Mouse (Mus musculus): Measurements from ENCODE around the gene Avpr2. TPM values are rescaled to one million over a fixed set of nuclear protein-coding genes. Genes with fewer than 3 reads are reported as not detected.

Gene Avpr2
- polyA plus RNA-seq, 1 experiment from 2014 or later: 0.25 TPM

Other genes starting within 250 kb of the Avpr2 start
- 9.5 and 11.7 TPM in 2 replicates for gene Pnck, start 232.0 kb upstream of the Avpr2 start, polyA plus RNA-seq (2014; fragmentation: Nextera tagmentation; extraction: Ambion mirVana)
- 6.1 TPM in 2 replicates for gene Slc6a8, start 219.0 kb upstream of the Avpr2 start, polyA plus RNA-seq (2014; fragmentation: Nextera tagmentation; extraction: Ambion mirVana)
- 159 and 172 TPM in 2 replicates for gene Bcap31, start 175.9 kb upstream of the Avpr2 start, polyA plus RNA-seq (2014; fragmentation: Nextera tagmentation; extraction: Ambion mirVana)
- 8.0 and 8.3 TPM in 2 replicates for gene Abcd1, start 175.5 kb upstream of the Avpr2 start, polyA plus RNA-seq (2014; fragmentation: Nextera tagmentation; extraction: Ambion mirVana)
- gene Plxnb3, start 135.0 kb upstream of the Avpr2 start, polyA plus RNA-seq (2014; fragmentation: Nextera tagmentation; extraction: Ambion mirVana): 0.08 TPM in 2 replicates
- 0.90 and 1.4 TPM in 2 replicates for gene Srpk3, start 117.7 kb upstream of the Avpr2 start, polyA plus RNA-seq (2014; fragmentation: Nextera tagmentation; extraction: Ambion mirVana)
- 182 and 195 TPM in 2 replicates for gene Idh3g, start 105.2 kb upstream of the Avpr2 start, polyA plus RNA-seq (2014; fragmentation: Nextera tagmentation; extraction: Ambion mirVana)
- gene Ssr4, start 105.1 kb upstream of the Avpr2 start, polyA plus RNA-seq (2014; fragmentation: Nextera tagmentation; extraction: Ambion mirVana): 112 and 116 TPM in 2 replicates
- gene Pdzd4, start 67.1 kb upstream of the Avpr2 start, polyA plus RNA-seq (2014; fragmentation: Nextera tagmentation; extraction: Ambion mirVana): 0.88 and 1.1 TPM in 2 replicates
- gene L1cam, start 4.0 kb downstream of the Avpr2 start, polyA plus RNA-seq (2014; fragmentation: Nextera tagmentation; extraction: Ambion mirVana): 6.6 and 10.8 TPM in 2 replicates
- 1.5 and 2.0 TPM in 2 replicates for gene Arhgap4, start 29.8 kb downstream of the Avpr2 start, polyA plus RNA-seq (2014; fragmentation: Nextera tagmentation; extraction: Ambion mirVana)
- 154 and 159 TPM in 2 replicates for gene Naa10, start 29.8 kb downstream of the Avpr2 start, polyA plus RNA-seq (2014; fragmentation: Nextera tagmentation; extraction: Ambion mirVana)
- gene Renbp, start 38.7 kb downstream of the Avpr2 start, polyA plus RNA-seq (2014; fragmentation: Nextera tagmentation; extraction: Ambion mirVana): 20.3 and 24.3 TPM in 2 replicates
- gene Hcfc1, start 74.3 kb downstream of the Avpr2 start, polyA plus RNA-seq (2014; fragmentation: Nextera tagmentation; extraction: Ambion mirVana): 71.4 and 77.2 TPM in 2 replicates
- 28.0 and 31.3 TPM in 2 replicates for gene Irak1, start 131.8 kb downstream of the Avpr2 start, polyA plus RNA-seq (2014; fragmentation: Nextera tagmentation; extraction: Ambion mirVana)
- not detected in 2 replicates for gene Opn1mw, start 235.4 kb downstream of the Avpr2 start, polyA plus RNA-seq (2014; fragmentation: Nextera tagmentation; extraction: Ambion mirVana)
- gene Mecp2, start 243.3 kb downstream of the Avpr2 start, polyA plus RNA-seq (2014; fragmentation: Nextera tagmentation; extraction: Ambion mirVana): 12.4 and 13.1 TPM in 2 replicates

Measured in embryonic facial prominence, embryonic 11.5 days (tissue).